In genomic region chr5:141054991-141055390, GRCm38 (mm10) we compare ENCODE assay signal across 12 mouse cellular contexts.
"Had no signal": no experiment of that assay in that cellular context is flagged by ENCODE, and none has a peak within 500 bp of the region (broad histone marks: within the 10 kb centered on the region; RNA-seq: fewer than 3 reads in every experiment).

No protein-coding gene starts in this region.

- ATAC-seq: liver, embryonic 12.5 days; midbrain, embryonic 15.5 days had no signal

- H3K27me3 ChIP-seq: limb, embryonic 15.5 days; liver, embryonic 12.5 days; lung, embryonic 15.5 days; midbrain, embryonic 15.5 days; neural tube, embryonic 13.5 days had no signal

- H3K4me2 ChIP-seq: limb, embryonic 15.5 days; liver, embryonic 12.5 days; lung, embryonic 15.5 days; midbrain, embryonic 15.5 days; neural tube, embryonic 13.5 days had no signal

- H3K9me3 ChIP-seq: limb, embryonic 15.5 days; lung, embryonic 15.5 days; midbrain, embryonic 15.5 days had no signal

- H3K36me3 ChIP-seq: limb, embryonic 15.5 days; liver, embryonic 12.5 days; lung, embryonic 15.5 days; midbrain, embryonic 10.5 days; midbrain, embryonic 15.5 days; neural tube, embryonic 13.5 days had no signal

- H3K9ac ChIP-seq: limb, embryonic 15.5 days; liver, embryonic 12.5 days; lung, embryonic 15.5 days; midbrain, embryonic 15.5 days; neural tube, embryonic 13.5 days had no signal

- H3K27ac ChIP-seq: limb, embryonic 15.5 days; liver, embryonic 12.5 days; lung, embryonic 15.5 days; midbrain, embryonic 10.5 days; midbrain, embryonic 15.5 days; neural tube, embryonic 13.5 days had no signal

- DNase-seq: kidney, postnatal 25 days; lung, postnatal 14 days; retina, postnatal 1 day; right cerebral cortex, postnatal 4 days; thymus, adult 2 months; thymus, postnatal 25 days had no signal

- H3K4me1 ChIP-seq: limb, embryonic 15.5 days; liver, embryonic 12.5 days; lung, embryonic 15.5 days; midbrain, embryonic 10.5 days; midbrain, embryonic 15.5 days; neural tube, embryonic 13.5 days had no signal

- H3K4me3 ChIP-seq: limb, embryonic 15.5 days; liver, embryonic 12.5 days; lung, embryonic 15.5 days; midbrain, embryonic 10.5 days; midbrain, embryonic 15.5 days; neural tube, embryonic 13.5 days had no signal
